Mouse (Mus musculus): ENCODE measurements around the gene Rbfox1.

Gene Rbfox1

DNA sequence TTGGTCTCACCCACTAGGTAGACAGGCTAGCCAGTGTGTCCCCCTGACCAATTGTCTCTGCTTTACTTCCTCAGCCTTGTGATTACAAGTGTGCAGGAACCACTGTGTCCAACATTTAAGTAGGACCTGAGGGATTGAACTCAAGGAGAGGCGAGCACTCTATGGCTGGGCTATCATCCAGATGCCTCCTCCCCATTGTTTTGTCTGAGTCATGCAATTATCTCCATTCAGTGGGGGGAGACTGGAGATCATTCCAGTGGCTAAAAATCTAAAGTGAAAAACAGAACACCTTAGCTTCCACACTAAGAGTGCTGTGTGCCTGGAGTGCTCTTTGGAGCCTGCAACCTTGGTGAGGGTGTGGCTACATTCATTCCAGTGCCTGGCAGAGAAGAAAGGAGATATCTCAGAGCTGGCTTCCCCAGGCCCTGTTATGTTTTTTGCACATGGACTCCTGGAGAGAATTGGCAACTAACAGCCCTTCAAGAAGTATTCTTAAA is 594.0 kb downstream of the Rbfox1 start:
- ATAC-seq (ENCODE audit: low TSS enrichment): no peak

DNA sequence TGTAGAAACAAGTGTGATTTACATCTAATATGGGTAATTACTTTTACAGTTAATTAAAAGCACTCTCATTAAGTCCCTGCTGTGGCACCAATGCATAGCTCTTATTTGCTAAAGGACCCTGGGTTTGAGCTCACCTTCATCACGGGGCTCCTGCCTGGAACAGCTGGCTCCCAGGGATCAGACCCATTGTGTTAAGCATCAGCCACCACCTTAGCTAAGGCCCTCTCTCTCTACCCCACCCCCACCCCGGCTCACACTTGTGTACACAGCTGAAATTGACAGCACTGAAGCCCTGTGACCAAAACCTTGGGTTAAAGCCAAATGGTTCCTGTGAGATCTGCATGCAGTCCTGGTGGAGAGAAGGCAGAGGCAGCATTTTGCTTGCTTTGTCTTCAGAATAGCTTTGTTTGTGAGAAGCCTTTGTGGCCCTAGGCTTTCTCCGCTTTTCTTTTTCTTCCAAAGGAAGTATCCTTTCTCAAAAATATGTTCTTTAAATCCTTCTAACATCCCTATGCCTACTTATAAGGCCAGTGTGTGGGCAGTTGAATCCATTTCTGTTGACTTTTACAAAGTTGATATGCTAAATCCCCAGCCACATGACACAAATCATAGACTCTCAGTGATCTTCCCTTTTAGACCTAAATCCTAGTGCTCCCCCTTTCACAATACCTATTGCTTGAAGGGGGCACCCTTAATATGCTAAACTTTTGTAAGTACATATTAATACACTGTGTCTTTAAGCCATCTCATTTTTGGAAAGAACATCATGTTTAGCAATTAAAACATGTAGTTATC is 594.7 kb downstream of the Rbfox1 start:
- ATAC-seq (ENCODE audit: low TSS enrichment): peak; percentile 5; the same call in 1 of the 2 replicates

DNA sequence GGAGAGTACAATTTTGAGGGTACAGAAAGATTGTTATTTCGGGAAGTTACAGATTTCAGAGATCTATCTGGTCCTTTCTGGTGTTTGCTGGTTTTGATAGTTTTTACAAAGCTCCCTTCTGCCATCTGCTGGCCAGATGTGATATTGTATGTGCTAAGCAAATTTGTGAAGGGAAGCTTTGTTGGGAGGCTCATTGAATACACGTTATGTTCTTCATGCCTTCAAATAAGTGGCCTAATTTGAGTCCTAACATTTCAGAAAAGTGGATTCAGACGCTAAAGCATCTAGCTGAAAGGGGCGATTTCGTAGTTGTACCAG is 595.2 kb downstream of the Rbfox1 start:
- peak; percentile 32 for ATAC-seq (ENCODE audit: low TSS enrichment)

DNA sequence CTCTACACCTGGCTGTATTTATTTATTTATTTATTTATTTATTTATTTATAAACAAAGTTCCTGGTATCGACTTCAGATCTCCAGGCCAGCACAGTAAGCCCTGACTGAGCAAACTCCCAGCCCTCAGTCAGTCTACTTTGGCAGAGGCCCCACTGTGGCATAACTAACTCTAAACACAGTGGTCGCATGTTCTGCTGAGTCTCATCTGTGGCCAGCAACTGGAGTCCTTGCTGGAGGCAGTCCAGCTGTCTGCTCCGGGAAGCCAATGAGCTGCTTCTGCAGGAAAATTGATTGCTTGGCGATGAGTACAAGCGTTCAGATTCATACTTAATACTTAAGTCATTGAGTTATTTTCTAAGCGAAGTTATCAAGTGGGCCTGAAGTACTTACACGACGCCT is 598.5 kb downstream of the Rbfox1 start:
- no peak for ATAC-seq (ENCODE audit: low TSS enrichment)

DNA sequence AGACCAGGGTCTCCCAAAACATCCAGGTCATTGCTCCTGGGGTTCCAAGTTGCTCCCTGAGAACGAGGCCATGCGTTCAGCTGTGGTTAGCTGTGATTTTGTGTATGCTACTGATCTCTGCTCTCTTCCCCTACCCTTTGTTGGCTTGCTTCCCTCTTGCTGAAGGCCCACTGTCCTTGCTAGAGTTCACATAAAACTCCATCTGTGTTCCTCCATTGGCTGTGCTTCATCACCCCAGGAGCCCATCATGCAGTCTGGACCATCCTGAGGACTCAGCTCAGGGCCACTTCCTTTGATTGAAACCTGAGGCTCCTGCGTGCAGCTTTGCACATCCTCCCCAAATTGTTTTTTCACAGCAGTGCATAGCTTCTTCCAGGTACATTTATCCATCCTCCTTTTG is 600.5 kb downstream of the Rbfox1 start:
- no peak for ATAC-seq (ENCODE audit: low TSS enrichment)

DNA sequence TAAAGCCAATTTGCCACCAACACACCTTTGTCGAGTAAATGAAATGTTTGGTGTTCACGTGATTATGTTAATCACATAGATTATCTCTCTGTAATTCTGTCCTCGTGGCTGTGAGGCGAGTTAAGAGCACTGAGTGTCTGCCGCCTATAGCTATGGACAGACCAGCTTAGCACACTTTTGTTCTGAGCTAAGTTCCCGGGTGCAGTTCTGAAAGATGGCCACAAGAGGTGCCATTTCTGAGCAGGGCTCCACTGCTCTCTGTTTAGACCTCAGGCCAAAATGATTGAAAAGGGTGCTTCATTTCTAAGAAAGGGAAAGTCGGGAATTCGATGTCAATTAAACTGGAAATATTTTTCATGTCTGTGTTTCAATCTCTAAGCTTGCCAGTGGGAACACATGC is 617.1 kb downstream of the Rbfox1 start:
- ATAC-seq (ENCODE audit: low TSS enrichment): peak; percentile 66

DNA sequence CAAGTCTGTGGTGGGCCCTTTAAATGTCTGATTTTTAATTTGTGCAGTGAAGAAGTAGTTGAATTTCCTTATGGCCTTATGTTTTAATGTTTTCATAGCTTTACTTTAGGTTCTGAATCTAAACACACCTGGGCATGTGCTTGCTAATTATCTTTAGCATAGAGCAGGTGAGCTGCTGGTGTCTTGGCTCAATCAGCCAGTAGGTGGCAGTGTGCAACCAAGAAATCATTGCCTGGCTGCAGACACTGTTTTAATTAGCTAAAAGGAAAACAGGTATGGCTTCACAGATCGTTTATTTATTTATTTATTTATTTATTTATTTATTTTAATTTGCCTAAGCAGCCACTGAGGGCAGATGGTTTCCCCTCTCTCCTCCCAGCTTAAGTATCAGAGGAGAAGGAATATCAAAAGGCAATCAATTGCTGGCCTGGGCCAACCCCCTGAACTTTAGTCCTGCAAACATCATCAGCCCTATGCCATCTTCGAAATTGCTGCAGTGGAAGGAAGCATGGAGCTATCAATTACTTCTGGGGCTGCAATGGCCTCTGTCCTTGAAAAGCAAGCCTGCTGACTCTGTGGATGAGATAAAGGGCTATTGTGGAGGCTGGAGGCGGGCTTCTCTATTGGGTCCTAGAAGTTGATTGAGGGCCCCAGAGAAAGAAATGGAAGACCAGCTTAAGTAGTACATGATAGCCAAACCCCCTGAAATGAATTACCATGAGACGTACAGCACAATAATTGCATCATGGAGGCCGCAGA is 618.6 kb downstream of the Rbfox1 start:
- ATAC-seq (ENCODE audit: low TSS enrichment): no peak

DNA sequence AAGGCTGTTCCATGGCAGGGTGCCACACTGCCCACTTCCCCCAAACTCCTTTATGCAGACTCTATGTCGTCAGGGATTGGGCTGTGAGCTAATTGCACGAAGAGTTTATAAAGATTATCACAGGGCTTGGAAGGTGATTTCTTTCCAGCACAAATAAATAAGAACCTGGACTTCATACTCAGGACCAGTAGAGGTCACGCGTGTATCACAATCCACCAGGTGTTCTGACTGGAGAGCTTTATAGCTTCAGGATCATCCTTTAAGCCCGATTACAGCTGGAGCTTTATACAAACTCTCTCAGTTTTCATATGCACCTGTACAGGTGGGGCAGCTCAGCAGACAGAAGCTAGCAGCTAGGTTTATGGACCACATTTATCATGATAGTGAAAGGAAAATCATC is 623.8 kb downstream of the Rbfox1 start:
- ATAC-seq (ENCODE audit: low TSS enrichment): no peak

DNA sequence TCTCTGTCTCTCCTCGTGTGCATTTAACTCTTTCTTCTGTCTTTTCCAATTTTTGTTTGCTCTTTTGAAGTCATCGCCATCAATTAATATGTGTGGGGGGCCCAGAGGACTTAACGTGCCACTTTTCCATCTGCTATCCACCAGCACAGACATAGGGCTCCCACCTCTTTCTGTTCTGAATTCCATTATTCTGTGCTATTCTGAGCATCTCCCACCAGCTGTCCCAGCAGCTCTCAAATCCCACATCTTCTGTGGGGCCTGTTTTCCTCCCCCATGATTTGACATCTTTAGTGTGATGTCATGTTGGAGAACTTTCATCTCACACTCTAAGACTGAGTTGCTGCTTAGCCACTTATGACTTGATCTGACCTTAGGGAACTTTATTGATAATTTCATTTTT is 634.3 kb downstream of the Rbfox1 start:
- ATAC-seq (ENCODE audit: low TSS enrichment): peak; percentile 73; the same call in 1 of the 2 replicates

DNA sequence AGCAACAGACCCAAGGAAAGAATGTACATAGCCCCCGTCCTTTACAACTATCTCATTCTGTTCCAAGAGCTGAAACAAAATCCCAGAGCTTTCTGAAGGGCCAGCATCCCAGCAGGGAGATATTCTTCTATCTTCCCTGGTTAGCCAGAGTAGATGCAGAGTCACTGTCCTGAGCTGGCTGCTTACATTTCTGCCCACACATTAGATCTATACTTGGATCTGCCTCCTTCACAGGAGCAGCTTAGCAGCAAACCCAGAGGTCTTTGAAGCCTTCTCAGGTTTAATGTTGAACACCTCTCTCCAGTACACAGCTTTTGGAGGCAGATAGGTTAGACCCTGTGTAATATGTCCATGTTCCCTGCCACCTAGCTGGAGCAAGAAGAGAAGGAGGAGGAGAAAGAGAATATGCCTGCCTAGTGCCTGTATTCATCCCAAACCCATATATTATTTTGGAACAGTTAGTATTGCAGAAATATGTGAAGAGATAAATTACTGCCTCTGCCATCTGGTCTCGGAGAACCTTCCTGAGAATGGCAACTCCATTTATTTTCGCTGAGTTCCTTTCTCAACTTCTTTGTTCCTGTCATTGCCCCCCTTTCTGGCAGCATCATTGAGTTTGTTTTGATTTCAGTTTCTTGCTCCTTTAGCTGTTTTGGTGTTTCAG is 640.5 kb downstream of the Rbfox1 start:
- ATAC-seq (ENCODE audit: low TSS enrichment): peak; percentile 75

DNA sequence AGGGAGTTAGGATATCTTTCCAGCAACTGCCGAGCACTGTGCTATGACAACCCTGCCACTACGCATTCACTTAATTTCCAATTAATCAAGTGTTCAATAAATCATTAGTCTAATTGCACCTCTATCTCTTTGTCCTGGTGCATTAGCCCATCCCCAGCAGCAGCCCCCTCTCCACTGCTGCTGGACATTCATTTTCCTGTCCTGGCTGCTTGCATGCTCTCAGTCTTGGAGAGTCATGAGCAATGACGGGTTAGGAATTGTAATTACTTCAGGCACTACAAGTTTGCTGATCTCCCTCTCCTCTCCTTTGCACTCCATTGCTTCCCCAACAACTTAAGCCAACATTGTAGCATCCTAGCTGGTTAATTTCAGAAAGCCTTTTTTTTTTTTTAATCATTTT is 646.3 kb downstream of the Rbfox1 start:
- ATAC-seq (ENCODE audit: low TSS enrichment): no peak

DNA sequence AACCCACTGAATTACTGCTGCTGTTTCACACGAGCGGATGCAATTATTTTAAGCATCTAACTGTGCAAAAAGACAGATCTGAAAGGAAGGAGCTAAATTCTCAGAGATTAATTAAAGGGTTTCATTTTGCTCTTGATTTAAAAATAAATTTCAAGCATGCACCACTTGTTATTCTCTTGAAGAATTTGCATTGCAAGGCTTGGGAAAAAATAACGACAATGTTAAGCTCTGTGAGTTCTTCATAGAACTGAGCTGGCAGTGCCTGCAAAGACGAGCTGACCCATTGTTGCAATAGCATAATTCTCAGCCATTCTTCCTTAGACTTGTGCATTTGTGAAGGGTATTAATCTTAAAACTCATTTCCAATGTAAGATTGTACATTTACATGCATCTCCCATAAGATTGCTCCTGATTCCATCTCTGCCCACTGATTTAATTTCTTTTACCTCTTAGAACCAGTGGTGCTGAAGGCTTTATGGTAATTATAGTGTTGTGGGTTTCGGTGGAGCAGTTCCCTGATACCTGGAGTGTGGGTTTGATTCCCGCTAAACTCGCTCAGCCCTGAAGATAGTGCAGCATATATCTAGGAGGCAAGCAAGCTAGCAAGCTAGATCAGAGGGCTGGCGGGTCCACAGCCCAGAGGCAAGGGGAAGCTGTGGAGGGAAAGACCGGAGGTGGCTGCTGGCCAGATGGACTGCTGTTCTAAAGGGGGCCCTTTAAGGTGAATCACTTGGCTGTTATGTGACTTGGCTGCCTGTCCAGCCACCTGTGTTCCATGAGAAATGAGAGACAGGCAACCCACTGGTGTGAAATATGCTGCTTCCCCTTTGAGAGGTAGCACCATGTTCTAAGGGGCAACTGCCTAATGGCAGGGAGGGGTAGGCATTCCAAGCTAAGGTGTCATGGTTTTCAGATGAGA is 647.2 kb downstream of the Rbfox1 start:
- peak; percentile 50; the same call in 1 of the 2 replicates for ATAC-seq (ENCODE audit: low TSS enrichment)

DNA sequence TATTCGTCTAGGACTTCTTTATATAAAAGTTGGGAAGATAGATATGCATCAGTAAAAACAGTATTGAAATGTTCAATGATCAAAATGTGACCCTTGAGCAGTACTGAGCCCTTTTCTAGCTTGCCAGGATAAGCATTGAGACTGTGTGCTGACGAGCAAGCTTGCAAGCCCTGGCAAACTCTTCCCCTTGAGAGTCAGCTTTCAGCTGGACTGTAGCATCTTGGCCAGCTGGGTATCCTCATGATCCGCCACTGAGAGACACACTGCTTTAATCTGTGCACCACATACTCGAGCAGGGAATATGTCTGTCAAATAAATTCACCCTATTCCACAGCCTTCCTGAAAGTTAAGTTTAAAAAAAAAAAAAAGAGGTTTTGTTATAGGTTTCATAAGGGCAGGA is 670.6 kb downstream of the Rbfox1 start:
- no peak for ATAC-seq (ENCODE audit: low TSS enrichment)

DNA sequence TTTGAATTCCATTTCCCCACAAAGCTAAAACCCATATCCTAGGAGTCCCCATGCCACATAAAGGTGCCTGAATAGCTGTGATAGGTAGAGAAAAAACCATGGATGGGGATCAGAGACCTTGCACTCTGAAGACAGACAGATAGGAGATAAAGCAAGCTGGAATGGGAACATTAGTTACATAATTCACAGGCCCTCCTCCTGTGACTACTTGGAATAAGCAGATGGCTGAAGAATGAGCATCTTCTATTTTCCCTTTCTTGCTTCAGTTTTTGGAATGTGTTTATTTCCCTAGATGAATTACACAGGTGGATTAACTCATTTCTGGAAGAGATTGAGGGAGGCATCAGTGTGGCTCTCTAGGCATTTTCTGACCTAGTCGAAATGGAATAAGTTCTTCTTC is 672.6 kb downstream of the Rbfox1 start:
- ATAC-seq (ENCODE audit: low TSS enrichment): peak; percentile 77; the same call in 1 of the 2 replicates

DNA sequence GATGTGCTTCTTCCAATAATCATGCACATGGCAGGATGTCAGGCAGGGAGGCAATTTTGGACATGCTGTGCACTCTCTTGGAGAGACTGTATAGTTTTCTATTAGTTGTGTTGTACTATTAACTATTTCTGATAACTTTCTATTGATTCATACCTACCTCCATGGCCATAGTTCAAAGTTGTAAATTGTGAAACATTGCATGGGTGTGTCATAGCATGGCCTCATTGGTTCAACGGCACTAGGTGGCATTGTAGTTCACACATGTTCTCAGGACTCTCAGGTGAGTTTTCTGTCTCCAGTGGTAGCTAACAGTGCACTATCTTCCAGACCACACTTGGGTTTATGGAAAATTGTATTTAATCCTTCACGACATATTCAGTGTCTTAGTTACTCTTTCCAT is 699.5 kb downstream of the Rbfox1 start:
- ATAC-seq (ENCODE audit: low TSS enrichment): no peak

DNA sequence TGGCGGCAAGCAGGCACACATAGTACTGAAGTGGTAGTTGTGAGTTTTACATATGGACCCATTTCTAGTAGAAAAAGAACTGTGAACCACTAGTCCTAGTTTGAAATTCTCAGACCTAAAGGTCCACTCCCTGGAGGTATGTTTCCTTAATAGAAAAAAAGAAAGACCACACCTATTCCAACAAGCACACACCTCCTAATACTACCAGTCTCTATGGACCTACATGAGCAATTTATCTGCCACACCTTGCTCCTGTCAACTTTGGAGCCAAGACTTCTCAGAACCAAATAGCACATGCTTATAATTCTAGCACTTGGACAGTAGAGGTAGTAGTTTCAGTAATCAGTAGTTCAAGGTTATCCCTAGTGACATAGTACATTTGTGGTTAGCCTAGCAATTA is 700.0 kb downstream of the Rbfox1 start:
- ATAC-seq (ENCODE audit: low TSS enrichment): no peak

DNA sequence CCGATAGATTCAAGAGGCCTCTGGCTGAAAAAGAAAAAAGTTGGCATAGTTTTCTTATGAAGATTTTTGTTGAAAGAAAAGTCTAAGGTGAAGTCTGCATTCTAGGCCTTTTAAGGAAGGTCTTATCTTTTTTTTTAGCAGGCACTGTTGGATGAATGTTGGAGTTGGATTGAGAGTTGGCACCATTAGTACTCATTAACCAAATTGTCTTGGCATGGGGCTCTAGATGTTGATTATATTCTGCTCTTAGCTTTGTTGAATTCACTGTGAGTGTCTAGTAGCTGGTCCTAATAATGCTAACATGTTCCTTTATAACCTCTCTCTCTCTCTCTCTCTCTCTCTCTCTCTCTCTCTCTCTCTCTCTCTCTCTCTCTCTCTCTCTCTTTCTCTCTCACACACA is 731.4 kb downstream of the Rbfox1 start:
- no peak for ATAC-seq (ENCODE audit: low TSS enrichment)

DNA sequence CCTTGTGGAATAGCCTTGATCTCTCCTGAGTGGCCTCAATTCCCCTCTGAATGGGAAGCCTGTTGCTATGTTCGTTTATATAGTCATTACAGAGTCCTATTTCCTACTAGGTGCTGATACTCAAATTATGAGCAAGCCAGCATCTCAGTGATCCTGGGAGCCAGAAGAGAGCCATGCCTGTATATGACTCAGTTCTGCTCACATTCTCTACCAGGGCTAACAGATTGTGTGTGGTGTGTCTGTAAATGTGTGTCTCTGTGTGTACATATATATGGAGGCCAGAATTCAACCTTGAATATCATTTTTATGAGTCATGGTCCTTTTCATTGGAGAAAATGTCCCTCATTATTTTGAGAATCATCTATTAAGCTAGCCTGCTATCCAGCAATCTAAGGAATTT is 755.2 kb downstream of the Rbfox1 start:
- peak; percentile 75 for ATAC-seq (ENCODE audit: low TSS enrichment)

DNA sequence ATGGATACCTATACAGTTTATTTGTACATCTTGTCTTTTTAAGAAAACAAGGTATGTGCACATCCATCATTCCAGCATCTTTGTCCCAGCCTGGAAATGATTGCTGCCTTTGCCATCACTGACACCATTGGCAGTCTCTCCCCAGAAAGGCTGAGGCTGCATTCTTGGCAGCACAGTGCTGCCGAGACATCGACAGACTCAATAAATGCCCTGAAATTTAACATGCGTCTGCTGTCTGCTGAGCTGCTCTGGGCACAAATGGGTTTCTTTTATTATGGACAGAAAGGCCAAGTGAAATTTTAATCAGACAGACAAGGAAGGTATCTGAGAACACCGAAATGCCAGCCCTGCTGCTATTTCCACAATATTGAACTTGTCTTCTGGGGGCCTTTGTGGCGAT is 761.8 kb downstream of the Rbfox1 start:
- ATAC-seq (ENCODE audit: low TSS enrichment): no peak

DNA sequence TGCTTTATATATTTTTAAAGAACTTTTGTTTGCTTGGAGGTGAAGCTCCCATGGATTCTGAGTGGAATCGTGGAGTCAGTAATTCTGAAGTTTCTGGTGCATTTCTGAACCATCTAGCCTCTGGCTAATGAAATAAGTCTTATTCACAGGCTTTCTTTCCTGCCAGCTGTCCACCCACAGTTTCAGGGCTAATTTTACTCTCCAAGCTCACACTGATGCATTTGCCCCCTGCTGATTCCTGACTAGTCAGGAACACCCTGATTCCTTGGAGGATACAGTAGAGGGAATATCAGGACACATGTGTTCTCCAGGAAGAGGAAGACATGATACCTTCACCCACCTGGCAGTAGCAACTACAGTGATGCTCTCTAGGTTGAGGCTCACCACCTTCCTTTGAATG is 763.6 kb downstream of the Rbfox1 start:
- peak; percentile 82 for ATAC-seq (ENCODE audit: low TSS enrichment)

DNA sequence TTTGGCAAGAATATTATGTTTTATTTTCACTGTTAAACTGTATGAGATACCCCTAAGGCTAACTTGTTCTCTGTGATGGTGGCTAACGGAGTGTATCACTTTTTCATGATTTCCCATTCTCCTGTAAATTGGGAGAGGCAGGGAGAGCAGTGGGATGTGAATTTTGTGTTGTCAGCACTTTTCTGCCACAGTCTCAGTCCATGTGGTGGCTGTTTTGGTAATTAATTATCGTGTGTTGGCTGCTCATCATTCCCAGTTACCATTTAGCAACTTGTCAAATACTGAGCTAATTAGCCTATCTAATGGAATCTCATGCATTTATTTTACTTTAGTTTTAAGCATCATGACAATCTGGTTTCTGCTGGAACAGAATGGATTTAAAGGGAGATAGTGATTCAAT is 773.4 kb downstream of the Rbfox1 start:
- ATAC-seq (ENCODE audit: low TSS enrichment): no peak
